Mouse (Mus musculus) cerebellum, adult 9-11 months (tissue): ENCODE measurements around the gene Olfr494.

Source experiments
- DNase-seq: peaks from one replicate; pipeline ENCODE4 v3.0.0; 2022

Gene Olfr494

GRCm38 (mm10) chr7:108365035-108365434 is at the start of gene Olfr494:
TSS of gene Olfr494 (plus strand) at chr7:108365335.
- DNase-seq: no peak

DNA sequence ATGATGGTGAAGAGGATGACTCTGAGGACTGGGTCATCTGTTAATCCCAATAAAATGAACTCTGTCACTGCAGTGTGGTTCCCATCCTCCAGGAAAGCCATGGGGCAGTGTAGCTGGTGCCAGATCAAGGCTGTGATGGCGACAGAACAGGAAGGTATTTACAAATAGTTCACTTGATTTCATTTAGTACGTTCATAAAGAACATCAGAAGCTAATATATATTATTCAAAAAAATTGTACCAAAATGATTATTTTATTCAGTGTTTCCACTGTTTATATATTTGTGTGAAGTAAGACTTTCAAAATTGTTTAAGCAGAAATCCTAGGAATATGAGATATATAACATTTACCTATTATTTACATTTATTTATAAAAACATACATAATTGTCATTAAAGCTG is 41.6 kb upstream of the Olfr494 start, which contains the start of gene Olfr492:
TSS of gene Olfr492 (minus strand) at position 101 of the 400 bp plus-strand sequence.
- no peak for DNase-seq

- DNase-seq: no peak
Measured at GRCm38 (mm10) chr7:108346879-108347278, 18.3 kb upstream of the Olfr494 start, which contains the start of gene Olfr493. TSS of gene Olfr493 (minus strand) at chr7:108346979.

DNA sequence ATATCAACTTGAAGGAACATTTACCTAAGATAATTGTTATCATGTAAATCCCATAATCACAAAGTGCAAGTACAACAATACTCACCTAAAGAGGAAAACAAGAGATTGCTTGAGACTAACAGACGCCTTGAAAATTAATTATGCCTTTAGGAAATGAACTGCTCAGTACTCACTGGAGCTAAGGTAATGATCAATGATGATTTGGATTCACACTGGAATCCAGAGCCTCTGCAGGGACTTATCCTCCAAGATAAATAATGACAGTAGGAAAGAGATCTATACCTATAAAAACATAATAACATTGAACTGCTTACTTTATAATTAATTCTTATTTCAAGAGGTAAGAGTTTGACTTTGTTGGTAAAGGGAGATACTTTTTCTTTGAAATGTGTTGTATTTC is 27.7 kb downstream of the Olfr494 start, which contains the start of gene Olfr495:
TSS of gene Olfr495 (plus strand) at position 301 of the 400 bp plus-strand sequence.
- DNase-seq: no peak
